Mouse (Mus musculus): Measurements from ENCODE around the gene Tekt3. TPM values are rescaled to one million over a fixed set of nuclear protein-coding genes. Genes with fewer than 3 reads are reported as not detected.
A peak's percentile ranks its signal among the peaks of the same experiment; 100 is the strongest.

The Tekt3 gene
- total RNA-seq, 2 experiments from 2014 or later, result not detected

GRCm38 (mm10) chr11:63136836-63137416 lies 75.5 kb downstream of the Tekt3 start:
- Histone ChIP-seq H3K27ac (peak overlapping the region; percentile 63; the same call in 1 of the 2 replicates), H3K4me3 (no peak overlapping the region)
- DNase-seq (ENCODE audit: extremely low spot score in 1 of 2, low spot score in 2 of 2), result no peak
- intact Hi-C loops (cut with DNase I), result loop anchor here (5.0 to 10.0 kb wide), 3 partner anchors 112 to 395 kb away; no protein-coding TSS in a partner anchor
- no peak for TF ChIP-seq CTCF (IDR thresholded peaks at IDR 0.05)

- TF ChIP-seq CTCF (IDR thresholded peaks at IDR 0.05), result no peak
- Histone ChIP-seq H3K27ac (no peak overlapping the region), H3K4me3 (no peak overlapping the region)
- no peak for DNase-seq (ENCODE audit: extremely low spot score in 1 of 2, low spot score in 2 of 2)
- intact Hi-C loops (cut with DNase I), result loop anchor here (5.0 to 10.0 kb wide), 3 partner anchors 114 to 396 kb away; no protein-coding TSS in a partner anchor
Measured at GRCm38 (mm10) chr11:63138739-63139138, 77.3 kb downstream of the Tekt3 start.

GRCm38 (mm10) chr11:63142311-63142710 lies 80.9 kb downstream of the Tekt3 start:
- Histone ChIP-seq H3K4me3 (no peak overlapping the region), H3K27ac (no peak overlapping the region)
- no peak for TF ChIP-seq CTCF (IDR thresholded peaks at IDR 0.05)
- intact Hi-C loops (cut with DNase I), result no loop called here
- no peak for DNase-seq (ENCODE audit: extremely low spot score in 1 of 2, low spot score in 2 of 2)

GRCm38 (mm10) chr11:63142816-63143215 lies 81.4 kb downstream of the Tekt3 start:
- Histone ChIP-seq H3K27ac (no peak overlapping the region), H3K4me3 (no peak overlapping the region)
- TF ChIP-seq CTCF (IDR thresholded peaks at IDR 0.05), result no peak
- no peak for DNase-seq (ENCODE audit: extremely low spot score in 1 of 2, low spot score in 2 of 2)
- intact Hi-C loops (cut with DNase I), result no loop called here

- Histone ChIP-seq H3K4me3 (no peak overlapping the region), H3K27ac (no peak overlapping the region)
- no peak for DNase-seq (ENCODE audit: extremely low spot score in 1 of 2, low spot score in 2 of 2)
- intact Hi-C loops (cut with DNase I), result no loop called here
- no peak for TF ChIP-seq CTCF (IDR thresholded peaks at IDR 0.05)
Measured at GRCm38 (mm10) chr11:63143486-63143885, 82.0 kb downstream of the Tekt3 start.

Other genes with a start within 250 kb of the Tekt3 start
- 1 to 10 TPM; 2.4 to 4.0 TPM for gene Trim16, start 241.4 kb upstream of the Tekt3 start, total RNA-seq (2021)
- gene Fbxw10, start 214.6 kb upstream of the Tekt3 start, total RNA-seq (2021), result 1 to 10 TPM in 1 of 2 experiments, under 1 TPM in 1; 0.96 to 1.2 TPM
- 10 to 100 TPM; 29.2 to 31.4 TPM for gene Tvp23b, start 182.2 kb upstream of the Tekt3 start, total RNA-seq (2021)
- gene Cdrt4, start 110.5 kb upstream of the Tekt3 start, total RNA-seq (2021), result not detected
- 10 to 100 TPM; 25.7 to 27.5 TPM for gene Pmp22, start 67.3 kb downstream of the Tekt3 start, total RNA-seq (2021)

Measured in left cerebral cortex, adult 2 months (tissue).